Mouse (Mus musculus) right cerebral cortex, adult 2 months (tissue): ENCODE measurements around the gene Tecpr2.
A peak's percentile ranks its signal among the peaks of the same experiment; 100 is the strongest.

Experiments
- DNase-seq, 2 experiments: peaks; one replicate each; pipeline ENCODE4 v3.0.0; 2021 to 2022; ENCODE audit warnings: low spot score in 2 of 2

Gene Tecpr2

DNA sequence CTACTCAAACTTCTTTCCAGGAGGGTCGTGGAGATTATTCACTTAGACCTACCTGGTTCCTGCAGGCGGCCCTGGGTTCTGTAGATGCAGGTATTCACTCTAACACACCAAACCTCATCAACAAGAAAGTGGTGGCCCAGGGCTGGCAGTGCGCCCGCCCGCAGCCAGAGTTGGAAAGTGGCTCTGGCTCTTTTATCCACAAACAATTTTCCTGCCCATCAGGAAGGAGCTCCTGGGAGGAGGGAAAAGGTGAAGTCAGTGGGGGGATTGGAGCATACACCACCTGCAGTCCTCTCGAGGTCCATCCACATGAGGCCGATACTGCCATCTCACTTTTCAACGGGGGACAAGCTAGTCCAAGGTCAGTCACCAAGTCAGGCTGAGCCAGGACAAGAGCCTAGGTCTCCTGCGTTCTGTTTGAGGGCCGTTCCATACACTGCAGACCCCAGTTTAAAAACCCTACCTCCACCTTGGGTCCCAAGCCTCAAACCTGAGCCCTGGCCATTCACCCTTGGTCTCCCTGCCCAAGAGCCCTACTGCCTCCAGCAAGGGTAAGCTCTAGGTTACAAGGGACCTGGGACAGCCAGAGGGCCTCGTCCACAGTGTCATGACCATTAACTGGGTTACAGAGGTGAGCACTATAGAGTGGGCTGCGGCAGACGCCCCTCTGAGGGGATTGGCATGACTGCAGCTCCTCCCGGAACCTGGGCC is 89.0 kb downstream of the Tecpr2 start:
- DNase-seq, result no peak

- peak; percentile 92 to 93 for DNase-seq
Observed at GRCm38 (mm10) chr12:110978607-110979406, 89.7 kb downstream of the Tecpr2 start, which contains the start of gene Ankrd9. Gene Ankrd9 (minus strand): TSS chr12:110979040.

DNA sequence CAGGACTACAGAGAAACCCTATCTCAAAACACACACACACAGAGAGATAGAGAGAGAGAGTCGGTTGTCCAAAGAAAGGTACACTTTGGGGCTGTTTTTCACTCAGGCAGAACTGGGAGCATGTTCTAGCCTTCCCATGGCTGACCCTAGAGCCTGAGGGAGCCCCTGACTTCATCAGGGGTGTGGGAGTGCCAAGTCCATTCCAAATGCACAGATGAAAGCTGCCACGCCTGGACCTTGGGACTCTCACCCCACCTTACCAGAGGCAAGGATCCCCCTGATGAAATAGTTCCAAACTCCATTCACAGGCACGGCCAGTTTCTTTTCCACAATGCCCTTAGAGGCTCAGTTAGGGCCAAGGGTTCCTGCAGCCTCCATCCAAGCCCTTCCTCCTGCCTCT is 90.7 kb downstream of the Tecpr2 start:
- no peak for DNase-seq

DNA sequence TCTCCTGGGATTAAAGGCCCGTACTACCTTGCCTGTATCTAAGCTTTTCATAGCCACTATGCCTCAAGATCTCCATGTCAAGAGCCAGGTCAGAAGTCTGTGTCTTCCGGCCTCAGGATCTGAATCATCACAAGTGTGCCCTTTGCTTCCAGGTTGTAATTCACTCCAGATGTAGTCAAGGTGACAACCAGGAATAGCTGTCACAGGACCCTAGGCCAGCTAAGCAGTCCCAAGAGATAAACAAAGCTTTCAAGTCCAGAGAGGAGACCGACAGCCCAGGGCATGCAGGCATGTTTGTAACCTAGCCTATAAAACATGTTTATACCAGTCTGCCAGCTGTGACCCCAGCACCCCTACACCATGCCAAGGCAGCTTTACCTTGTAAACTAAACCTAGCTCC is 92.7 kb downstream of the Tecpr2 start:
- no peak for DNase-seq

GRCm38 (mm10) chr12:110983083-110983482 is 94.0 kb downstream of the Tecpr2 start:
- no peak for DNase-seq

DNA sequence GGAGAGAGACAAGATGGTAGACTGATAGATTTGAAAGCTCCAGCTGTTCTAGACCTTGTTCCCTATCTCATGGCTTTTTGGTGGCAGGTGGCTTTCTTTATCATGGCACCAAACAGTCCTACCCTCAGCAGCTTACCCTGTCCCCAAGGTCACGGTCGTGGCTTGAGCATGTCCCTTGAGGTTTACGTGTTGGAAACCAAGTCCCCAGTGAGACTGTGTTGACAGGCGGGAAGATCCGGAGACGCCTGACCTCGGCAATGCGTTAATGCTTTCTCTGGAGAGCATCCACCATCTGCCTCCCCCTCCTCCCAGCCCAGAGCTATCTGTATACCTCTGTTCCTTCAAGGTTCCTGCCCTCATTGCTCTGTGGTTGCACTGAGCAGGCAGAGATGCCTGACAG is 94.7 kb downstream of the Tecpr2 start:
- no peak for DNase-seq

GRCm38 (mm10) chr12:110984598-110984997 is 95.5 kb downstream of the Tecpr2 start:
- DNase-seq, result no peak

DNA sequence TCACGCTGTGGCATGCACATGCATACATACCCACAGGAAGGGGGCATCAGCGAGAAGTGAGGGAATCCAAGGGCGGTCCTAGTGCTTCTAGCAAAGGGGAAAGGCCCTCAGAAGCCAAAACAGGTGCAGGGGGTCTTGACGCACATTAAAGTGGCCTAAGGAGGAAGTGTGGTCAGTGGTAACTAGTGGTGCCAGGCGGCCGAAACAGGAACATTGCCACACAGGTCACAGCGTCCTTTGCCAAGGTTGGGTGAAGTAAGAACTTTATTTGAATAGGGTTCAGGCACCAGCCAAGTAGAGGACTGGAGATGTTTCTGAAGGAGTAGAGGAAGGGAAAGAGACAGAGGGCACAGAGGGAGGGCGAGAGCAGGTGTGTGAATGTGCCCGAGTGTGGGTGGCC is 96.1 kb downstream of the Tecpr2 start:
- no peak for DNase-seq

- no peak for DNase-seq
Observed at GRCm38 (mm10) chr12:110986536-110987425, 97.7 kb downstream of the Tecpr2 start.

GRCm38 (mm10) chr12:110989409-110989808 is 100.3 kb downstream of the Tecpr2 start:
- DNase-seq, result no peak

GRCm38 (mm10) chr12:110990500-110990899 is 101.4 kb downstream of the Tecpr2 start:
- DNase-seq, result no peak

- peak; percentile 46 to 49 for DNase-seq
Observed at GRCm38 (mm10) chr12:110991361-110992127, 102.5 kb downstream of the Tecpr2 start.

DNA sequence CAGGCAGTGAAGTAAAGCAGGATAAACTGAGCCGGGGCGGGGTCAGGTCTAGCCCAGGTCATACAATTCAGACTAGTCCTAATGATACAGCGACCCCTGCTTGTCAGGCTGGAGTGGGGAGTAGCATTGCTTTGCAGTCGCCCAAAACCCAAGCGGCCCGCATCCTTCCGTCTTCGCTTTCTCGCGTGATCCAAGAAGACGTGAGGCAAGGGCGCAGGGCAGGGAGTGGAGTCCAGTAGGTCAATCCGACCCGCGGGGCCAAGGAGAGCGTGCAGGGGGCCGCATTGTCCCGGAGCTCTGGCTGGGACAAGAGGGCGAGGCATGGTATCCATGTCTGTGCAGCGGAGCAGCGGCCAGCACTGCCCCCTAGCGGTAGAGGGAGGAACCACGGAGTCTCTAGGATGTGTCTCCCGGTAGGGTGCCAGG is 103.1 kb downstream of the Tecpr2 start:
- DNase-seq, result peak; percentile 90 to 92

DNA sequence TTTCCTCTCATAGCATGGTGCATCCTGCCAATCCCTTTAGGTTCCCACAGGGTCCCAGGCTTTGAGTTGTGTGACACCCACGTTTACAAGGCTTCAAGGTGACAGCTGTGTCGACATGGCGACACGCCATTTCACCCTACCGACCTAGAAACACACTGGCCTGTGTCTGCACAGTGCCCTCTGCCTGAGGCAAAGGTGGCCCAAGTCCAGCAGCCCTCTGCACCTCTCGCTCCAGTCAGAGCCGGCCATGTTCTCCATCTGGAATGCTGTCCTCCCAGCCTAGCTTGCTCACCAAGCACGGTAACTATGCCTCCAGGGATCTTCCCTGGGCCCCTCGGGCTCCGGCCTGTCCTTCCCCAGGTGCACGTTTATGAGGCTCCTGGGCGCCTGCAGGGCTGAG is 103.7 kb downstream of the Tecpr2 start:
- DNase-seq, result no peak

GRCm38 (mm10) chr12:110993226-110993625 is 104.2 kb downstream of the Tecpr2 start:
- DNase-seq, result no peak

- DNase-seq, result no peak
Observed at GRCm38 (mm10) chr12:110994666-110995065, 105.6 kb downstream of the Tecpr2 start.

- no peak for DNase-seq
Observed at GRCm38 (mm10) chr12:110998092-110998491, 109.0 kb downstream of the Tecpr2 start.

DNA sequence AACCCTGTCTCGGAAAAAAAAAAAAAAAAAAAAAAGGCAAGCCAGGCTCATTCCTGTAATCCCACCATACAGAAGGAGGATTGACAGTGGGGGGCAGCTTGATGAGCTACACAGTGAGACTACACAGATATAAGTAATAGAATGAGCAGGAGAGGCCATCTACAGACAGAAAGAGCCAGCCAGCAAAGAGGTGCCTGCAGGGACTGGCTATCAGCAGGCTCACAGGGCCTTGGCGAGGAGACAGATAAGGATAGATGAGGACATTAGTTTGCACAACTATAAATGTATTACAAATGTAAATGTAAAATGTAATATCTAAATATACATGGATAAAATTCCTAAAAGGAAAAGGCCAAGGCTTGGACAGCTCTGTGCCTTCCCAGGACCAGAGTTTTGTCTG is 110.8 kb downstream of the Tecpr2 start:
- no peak for DNase-seq

GRCm38 (mm10) chr12:111000956-111001355 is 111.9 kb downstream of the Tecpr2 start:
- DNase-seq, result no peak

DNA sequence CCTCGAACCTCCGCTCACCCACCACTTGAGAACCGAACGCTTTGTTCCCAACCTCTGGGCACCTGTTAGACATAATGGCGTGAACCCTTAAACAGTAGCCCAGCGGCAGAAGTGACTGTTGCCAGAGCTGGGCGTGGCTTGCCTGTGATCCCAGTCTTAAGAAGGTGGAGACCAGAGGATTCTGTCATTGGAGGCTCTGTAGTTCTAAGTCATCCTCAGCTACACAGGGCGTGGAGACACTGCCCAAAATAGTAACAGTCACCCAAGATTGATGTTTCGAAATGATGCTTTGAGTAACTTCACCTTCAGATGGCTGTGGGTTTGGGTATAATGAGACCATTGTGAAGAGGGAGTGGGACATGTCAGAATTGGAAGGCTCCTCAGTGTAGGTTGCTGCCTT is 115.1 kb downstream of the Tecpr2 start:
- DNase-seq, result no peak

DNA sequence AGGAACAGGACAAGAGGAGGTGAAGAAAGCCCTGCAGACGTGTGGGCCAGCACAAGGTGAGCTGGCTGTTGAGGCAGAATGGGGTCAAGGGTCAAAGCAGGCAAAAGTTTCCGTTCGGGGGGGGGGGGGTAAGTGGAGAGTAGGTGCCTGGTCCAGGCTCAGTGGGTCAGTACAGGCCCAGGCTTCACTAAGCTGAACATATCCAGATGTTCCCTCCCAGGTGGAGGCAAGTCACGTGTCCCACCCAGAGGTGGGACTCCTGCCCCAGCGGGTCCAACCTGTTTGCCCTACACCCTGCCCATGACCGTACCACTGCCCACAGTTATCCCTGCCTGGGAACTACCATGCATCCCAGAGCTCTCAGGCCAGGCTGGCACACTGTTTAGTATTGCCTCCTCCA is 116.7 kb downstream of the Tecpr2 start:
- DNase-seq, result no peak
